Mouse (Mus musculus): ENCODE measurements around the gene Cdk17.

Cdk17 gene

DNA sequence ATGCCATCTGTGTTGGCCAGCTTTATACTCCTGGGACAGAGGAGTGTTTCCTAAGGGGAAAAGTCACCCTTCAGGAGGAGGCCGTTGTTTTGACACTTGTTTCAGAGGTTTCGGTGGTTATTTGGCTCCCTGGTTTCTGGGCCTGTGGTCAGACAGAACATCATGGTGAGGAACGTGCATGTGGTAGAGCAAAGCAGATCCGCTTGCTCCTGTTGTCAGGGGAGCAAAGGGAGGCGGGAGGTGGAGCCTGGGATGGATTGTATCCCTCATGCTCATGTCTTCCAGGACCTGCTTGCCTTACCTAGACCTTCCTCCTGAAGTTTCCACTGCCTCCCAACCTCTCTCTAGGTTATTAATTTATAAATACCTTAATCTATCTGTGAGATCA lies 5.7 kb downstream of the Cdk17 start:
- in situ Hi-C loops (cut with MboI, MseI) = no loop called here

DNA sequence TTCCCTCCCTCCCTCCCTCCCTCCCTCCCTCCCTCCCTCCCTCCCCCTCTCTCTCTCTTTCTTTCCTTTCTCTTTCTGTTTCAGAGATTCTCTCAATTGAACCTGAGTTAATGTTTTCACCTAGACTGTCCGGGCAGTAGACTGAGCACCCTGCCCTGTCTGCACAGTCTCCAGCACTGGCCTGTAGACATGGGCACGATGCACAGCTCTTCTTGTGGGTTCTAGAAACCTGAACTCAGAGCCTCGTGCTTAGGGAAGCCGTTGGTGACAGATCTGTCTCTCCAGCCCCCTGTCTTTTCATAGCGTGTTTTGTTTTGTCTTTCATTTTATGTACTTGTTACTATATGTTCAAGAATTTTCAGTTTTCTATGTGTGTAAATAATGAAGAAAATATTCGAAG lies 6.6 kb downstream of the Cdk17 start:
- in situ Hi-C loops (cut with MboI, MseI) = no loop called here

DNA sequence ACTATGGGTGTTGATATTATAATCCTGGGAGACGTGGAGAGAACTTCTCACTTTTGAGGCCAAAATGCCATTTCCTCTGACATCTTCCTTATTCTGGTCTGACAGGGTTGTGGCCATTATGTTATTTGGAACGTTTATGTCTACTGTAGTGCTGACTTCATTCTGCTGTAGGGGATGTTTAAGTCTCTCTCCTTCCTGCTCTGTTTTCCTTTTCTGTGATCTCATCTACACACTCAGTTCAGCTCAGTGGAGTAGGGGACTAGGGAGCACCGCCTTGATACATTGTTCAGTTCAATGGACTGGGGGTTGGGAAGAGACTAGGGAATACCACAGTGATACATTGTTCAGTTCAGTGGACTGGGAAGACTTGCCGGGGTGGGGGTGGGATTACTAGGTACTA lies 7.4 kb downstream of the Cdk17 start:
- in situ Hi-C loops (cut with MboI, MseI) = no loop called here

DNA sequence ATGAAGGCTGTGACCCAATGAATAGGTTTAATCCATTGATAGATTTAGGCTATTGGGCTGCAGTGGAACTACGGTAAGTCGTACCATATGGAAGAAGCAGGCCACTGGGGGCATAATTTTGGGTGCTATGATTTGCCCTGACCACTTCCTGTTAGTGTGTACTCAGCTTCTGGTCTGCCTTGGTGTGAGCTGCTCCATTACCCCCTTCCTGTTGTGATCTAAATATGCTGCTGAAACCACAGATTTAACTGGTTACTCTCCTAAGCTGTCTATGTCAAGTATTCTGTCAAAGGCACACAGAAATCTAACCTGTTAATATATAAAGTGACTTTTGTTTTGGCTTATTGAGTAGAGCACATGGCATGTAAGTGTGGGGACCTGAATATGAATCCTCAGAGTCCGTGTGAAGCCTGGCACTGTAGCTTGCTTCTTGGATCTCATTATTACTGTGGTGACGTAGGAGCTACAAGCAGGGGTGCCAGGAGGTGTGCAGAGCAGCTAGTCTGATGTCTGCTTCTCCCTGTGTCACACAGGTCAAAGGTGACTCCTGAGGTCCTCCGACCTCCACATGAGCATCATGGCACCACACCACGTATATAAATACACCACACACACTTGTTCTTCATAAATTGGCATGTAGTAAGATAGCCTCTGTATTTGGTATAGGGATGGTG lies 10.6 kb downstream of the Cdk17 start:
- in situ Hi-C loops (cut with MboI, MseI) = no loop called here

DNA sequence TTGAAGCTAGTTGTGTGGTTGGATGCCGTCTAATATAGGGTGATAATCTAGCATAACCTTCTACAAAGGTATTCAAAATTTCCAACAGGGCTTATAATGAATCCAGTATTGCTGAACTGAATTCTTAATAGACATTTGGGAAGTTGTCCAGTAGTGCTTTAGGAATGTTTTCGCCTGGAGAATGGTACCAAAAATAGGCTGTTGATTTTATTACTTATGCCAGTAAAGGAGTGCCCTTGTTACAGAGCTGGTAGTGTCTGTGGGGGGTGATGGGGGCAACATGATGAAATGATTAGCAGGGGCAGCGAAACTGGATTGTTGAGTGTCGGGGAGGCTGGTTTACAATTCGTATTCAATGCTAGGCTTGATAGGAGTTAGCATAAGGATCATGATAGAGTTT lies 16.8 kb downstream of the Cdk17 start:
- in situ Hi-C loops (cut with MboI, MseI) = no loop called here

DNA sequence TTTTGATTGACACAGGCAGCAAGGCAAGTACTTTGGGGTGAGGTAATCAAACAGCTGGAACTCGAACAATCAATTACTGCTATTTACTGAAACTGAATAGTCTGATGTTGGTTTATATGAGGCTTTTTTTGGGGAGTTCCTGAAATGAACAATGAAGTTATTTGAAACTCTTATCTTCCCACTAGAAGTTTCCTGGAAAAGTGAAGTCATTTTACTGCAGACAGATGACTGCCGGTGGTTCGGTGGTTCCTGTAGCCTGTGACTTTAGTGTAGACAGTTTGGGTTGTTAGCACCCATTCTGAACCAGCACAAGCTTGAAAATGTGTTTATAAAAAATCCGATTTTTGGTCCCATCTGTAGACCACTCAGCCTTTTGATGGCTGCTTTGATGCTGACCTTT lies 17.2 kb downstream of the Cdk17 start:
- in situ Hi-C loops (cut with MboI, MseI) = no loop called here

DNA sequence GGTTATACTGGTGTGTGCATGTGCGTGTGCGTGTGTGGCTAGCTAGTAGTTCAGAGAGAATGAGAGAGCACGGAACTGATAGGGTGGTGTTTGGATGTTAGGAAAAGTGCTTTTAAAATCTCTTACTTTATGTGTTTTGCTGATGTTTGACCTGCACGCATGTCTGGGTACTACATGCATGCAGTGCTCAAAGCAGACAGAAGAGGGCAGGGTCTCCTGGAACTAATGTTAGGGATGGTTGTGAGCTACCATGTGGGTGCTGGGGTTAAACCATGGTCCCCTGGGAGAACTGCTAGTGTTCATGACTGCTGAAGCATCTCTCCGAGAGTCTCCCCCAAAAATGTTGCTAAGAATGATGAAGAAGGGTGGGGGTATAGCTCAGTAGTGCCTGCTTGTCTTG lies 18.0 kb downstream of the Cdk17 start:
- in situ Hi-C loops (cut with MboI, MseI) = no loop called here

DNA sequence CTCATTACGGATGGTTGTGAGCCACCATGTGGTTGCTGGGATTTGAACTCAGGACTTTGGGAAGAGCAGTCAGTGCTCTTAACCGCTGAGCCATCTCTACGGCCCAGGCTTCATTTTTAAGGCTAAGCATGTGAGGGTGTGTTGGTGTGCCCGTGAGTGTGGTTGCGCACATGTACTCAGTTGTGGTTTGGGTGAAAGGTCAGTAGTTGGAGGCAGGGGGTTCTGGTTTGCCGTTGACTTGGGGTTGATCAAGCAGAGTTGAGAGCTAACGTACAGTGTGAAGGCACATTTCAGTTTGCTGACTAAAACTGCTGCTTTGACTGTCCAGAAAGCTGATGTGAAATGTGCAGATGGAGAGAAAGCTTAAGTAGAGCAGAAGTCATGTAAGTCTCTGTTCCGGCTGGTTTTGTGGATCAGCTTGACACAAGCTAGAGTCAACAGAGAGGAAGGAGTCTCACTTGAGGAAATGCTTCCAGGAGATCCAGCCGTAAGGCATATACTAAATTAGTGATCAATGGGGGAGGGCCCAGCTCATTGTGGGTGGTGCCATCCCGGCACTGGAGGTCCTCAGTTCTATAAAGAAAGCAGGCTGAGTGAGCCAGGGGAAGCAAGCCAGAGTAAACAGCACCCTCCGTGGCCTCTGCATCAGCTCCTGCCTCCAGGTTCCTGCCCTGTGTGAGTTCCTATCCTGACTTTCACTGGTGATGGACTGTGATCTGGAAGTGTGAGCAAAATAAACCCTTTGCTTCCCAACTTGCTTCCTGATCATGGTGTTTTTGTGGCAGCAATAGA lies 19.2 kb downstream of the Cdk17 start:
- in situ Hi-C loops (cut with MboI, MseI) = loop anchor here (5.0 kb wide), 1 partner anchor 167 kb away; no protein-coding TSS in a partner anchor

DNA sequence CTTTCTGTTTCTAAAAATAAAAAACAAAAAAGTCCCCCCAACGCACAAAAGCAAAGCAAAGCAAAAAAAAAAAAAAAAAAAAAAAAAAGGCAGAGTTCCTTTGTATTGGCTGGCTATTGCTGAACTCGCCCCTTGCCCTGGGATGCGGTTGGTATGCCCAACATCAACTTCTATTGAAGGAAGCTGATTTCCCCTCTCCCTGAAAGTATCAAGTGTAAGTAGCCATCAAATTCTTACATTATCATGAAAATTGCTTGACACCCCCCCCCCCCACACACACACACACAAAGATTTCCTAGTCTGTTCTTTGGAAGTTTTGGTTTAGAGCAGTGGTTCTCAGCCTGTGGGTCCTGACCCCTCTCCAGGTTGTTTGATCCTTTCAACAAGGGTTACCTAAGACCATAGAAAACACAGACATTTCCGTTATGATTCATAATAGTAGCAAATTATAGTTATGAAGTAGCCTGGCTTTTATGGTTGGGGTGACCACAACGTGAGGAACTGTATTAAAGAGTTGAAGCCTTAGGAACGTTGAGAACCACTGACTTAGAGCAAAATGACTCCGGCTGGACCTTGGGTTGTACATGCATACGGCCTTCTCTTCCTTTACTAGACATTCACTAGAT lies 23.8 kb downstream of the Cdk17 start:
- in situ Hi-C loops (cut with MboI, MseI) = loop anchor here (5.0 kb wide), 1 partner anchor 163 kb away; no protein-coding TSS in a partner anchor

DNA sequence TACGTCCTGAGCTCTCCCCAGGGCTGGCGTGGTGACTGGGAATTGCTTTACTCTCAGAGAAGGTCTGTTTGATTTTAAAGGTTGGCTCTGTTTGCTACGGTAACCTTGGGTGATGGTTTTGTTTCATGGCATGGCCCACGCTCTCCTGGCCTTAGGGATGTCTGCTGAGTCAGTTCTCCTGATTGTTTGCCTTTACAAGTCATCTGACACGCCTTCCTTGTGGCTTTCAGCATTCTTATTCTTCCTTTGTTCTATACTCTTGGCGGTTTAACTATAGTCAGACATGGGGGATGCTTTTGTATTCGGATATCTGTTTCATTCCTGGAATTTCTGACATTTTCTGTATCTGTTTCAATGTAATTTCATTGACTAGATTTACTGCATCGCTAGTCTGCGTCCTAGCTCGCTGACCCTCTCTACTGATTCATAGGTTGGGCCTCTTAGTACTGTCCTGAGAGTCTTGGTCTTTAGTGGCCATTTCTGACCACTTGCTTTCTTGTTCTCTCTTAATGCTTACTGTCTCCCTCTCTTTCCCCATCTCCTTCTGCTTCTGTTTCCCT lies 27.8 kb downstream of the Cdk17 start:
- in situ Hi-C loops (cut with MboI, MseI) = no loop called here

DNA sequence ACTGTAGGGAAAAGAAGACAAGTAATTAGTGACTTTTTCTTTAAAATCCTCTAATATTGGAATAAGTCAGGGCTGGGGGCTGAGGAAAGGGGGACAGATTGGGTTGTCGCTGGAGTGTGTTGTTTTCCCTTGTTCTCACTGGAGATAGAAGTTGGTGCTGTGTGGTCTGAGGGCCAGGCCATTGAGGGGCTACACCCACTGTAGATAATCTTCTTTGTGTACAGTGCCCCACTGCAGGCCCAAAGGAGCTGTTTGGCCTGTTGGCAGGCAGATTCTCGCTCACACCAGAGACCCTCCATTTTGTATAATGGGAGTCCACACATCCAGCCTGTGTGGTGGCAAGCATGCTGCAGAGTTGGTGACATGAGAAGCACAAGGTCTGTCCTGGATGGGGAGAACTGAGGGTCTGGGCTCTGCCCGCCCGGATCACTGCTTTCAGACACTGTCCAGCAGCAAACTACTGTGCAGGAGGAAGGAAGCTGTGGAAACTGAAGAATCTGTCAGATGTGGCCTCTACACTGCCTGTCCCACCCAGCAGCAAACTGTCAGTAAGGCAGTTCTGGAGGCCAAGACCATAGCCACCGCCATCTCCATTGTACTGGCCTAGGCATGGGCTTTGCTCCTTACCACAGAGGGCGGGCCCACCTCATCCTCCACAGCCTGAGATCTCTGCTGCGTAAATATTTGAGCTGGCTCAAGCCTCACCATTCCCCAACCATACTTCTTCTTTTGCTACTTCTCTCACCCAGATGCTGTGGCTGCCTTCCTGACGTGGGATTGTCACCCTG lies 30.0 kb downstream of the Cdk17 start:
- in situ Hi-C loops (cut with MboI, MseI) = no loop called here

DNA sequence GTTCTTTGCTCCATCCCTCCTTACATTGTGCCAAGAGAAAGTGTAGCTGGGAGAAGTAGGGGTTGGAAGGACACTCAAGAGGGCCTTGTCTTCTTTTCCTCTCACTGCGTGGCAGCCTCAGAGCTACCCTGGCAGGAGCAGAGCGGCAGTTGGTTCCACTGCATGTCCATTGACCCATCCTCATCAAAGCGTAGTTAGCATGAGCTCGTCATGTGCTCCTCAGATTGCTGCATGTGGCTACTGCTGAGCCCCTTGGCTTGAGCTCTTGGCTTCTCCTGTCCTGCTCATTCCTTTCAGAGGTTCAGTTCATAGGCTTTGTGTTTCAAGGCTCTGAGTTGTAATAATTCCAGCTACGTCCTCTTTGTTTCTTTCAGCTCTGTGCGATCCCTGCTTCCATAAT lies 36.4 kb downstream of the Cdk17 start:
- in situ Hi-C loops (cut with MboI, MseI) = loop anchor here (5.0 kb wide), 1 partner anchor 65 kb away; no protein-coding TSS in a partner anchor

DNA sequence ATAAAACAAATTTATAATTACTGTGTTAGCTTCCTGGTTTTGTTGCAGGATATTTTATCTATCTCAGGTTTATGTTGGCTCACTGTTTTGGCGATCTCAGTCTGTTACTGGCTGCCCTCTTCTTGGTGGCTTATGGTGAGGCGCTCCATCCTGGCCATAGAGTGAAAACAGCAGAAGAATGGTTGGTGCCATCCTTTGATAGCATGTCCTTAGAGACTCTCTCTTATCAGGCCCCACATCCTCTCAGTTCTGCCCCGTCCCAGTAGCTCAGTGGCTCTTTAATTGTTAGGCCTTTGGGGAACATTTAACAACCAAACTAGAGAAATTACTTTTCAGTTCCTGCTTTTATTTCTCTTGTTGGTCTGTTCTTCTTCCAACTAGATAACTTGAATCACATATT lies 38.3 kb downstream of the Cdk17 start:
- in situ Hi-C loops (cut with MboI, MseI) = loop anchor here (5.0 kb wide), 1 partner anchor 63 kb away; no protein-coding TSS in a partner anchor

DNA sequence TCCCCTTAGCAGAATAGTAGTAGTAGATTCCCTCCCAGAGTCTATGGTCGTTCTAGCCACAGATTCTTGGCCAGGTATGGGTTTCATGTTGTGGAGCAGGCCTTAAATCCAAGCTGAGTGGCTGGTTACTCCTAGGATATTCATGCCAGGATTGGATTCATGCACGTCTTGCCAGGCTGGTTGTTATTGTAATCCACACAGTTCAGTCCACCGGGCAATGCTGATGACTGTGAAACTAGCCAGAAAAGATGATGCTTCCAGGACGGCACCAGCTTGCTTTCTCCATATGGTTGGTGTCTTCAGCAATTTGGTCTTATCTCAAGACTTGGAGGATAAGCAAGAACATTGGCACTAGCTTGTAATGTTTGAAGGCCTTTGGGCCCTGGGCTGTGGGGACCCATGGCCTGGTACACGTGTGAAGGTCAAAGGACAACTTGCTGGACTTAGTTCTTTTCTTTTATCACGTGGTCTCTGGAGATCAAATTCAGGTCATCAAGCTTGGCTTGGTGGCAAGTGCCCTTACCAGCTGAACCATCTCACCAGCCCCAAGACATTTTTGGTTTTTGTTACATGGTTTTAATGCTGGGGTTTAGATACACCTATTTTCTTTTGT lies 41.3 kb downstream of the Cdk17 start:
- in situ Hi-C loops (cut with MboI, MseI) = no loop called here

DNA sequence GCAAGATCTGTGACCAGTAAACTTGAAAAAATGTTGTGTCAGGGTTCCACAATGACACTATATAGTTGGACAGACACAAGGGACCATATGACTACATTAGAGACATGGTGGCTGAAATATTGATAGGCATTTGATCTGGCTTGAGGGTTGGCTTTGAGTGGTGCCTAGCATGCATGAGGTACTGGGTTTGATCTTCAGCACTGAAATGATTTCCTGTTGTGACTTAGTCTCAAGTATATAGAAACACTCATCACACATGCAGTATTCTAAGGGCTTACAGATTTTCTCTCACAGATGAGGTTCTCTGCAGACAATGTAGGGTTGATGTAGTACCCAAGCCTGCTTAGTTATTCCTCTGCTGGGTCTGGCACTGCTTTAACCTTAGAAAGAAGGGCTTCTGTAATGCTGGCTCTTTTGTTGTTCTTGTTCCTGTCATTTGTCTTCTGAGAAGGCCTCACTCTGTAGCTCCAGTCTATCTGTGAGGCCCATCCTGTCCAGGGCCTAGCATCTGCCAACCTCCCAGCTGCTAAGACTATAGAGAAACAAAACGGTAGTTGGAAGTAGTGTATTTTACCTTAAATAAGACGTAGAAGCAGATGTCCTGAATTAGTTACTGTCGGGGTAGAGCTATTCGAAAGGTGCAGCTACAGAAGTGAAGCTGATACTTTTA lies 44.7 kb downstream of the Cdk17 start:
- in situ Hi-C loops (cut with MboI, MseI) = no loop called here

DNA sequence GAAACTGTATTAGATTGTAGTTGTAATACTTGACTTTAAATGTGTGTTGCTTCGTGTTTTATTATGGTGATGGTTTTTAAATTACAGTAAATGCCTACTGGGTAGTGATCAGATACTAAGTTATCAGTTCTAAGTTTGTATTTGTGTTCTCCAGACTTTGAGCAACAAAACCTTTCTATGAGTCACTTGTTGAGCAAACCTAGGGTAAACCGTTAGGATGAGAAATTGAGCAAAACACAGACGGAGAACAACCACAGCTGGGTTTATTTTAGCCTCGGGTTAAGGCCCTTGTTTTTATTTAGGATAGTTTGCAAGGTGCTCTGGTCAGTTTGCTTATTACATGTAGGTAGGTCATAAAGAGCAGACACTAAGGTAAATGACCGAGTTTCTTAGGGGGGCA lies 46.5 kb downstream of the Cdk17 start:
- in situ Hi-C loops (cut with MboI, MseI) = no loop called here

DNA sequence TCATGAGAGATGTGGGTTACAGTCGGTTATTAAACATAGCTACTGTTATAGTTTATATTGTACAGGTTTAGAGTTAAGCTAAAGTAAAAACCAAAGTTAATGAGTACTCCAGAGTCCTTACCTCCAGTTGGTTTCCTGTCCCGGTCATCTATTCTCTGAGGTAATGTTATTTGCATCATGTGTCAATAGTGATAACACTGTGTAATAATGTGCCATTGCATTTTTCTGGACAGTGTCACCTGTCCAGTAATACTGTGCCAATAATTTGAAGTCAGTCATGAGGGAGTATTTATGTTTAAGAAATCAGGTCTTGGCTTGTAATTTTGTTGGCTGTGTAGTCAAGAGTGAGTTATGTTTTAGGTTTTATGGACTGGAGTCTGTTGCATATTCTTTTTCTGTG lies 52.0 kb downstream of the Cdk17 start:
- in situ Hi-C loops (cut with MboI, MseI) = no loop called here

DNA sequence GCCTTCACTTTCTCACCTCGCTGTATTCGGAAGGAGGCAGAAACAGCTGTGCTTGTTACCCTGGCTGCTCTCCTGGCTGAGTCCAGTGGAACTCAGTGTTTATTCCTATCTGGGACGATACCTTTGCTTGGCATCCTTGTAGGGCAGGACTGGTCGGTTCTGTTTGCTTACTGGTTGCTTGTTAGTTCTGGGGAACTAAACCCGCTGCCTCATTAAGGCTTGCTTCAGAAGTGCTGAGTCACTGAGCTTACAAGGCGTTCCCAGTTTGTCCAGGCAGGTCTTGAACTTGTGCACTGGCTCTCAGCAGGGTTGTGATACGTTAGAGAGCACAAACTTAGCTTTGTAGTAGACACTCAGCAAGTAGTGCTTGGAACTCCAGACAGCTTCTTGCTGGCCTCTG lies 52.7 kb downstream of the Cdk17 start:
- in situ Hi-C loops (cut with MboI, MseI) = no loop called here

DNA sequence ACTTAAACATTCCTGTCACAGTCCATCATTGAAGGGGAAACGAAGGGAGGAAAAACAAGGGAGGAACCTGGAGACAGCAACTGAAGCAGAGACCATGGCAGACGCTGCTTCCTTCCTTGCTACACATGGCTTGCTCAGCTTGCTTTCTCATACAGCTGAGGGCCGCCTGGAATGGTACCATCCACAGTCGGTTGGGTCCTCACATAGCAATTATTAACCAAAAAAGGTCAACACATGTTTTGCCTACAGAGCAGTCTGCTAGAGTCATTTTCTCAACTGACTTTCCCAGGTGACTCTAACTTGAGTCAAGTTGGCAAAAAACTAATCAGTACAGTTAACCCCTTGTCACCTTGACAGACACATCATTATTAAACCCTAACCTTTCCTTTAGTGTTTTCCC lies 53.6 kb downstream of the Cdk17 start:
- in situ Hi-C loops (cut with MboI, MseI) = no loop called here

DNA sequence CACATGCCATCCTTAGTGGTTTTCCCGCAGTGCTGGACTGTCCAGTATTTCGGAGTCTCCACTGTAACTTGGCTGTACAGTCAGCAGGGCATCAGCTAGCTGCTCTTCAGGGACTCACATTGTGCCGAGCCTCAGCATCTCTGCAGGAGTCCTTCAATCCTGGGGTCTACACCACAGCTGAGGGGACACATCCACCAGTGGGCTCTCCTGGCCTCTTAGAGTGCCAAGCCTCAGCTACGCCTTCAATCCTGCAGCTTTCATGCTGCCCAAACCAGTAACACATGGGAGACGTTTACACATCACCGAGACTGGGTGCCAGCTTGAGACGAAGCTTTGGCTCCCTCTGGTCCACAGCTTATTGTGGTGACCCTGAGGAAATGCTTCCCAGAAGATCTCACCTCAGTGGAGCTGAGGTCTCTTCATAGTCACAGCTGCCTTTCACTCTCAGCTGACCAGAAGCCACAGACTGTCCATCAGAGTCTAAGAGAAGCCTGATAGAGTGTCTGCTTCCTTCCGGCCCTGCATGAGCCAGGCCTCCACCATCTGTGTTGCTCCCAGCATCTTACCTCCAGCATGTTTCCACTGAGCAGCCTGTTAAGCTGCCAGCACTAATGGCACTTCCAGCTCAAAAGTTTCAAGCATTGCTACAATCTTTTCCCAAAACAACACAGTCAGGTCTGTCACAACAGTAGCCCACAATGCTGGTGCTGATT lies 54.5 kb downstream of the Cdk17 start:
- in situ Hi-C loops (cut with MboI, MseI) = no loop called here

Data from T-helper 1 cell (primary cell).